In the genomic region with DNA sequence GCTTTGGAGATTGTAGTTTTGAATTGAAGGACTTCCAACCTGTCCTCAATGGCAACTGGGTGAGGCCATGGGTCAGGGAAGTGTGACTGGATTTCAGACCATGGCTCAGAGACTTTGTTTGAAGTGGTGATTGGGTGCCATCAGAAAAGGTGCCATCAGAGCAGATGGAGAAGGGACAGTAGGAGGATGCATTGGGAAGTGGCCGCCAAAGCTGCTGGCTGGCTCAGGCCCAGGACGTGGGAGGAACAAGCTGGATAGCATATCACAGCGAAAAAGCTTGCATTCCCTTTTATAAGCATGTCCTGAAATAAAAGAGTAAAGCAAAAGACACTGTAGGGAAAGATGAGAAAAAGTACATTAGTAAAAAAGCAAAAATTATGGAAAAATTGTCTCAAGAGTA, we compare ENCODE assay signal across 14 mouse cellular contexts. TPM values are rescaled to one million over a fixed set of nuclear protein-coding genes. Genes with fewer than 3 reads are reported as not detected.
DNase-seq lines count a peak whose midpoint lies in the region; ATAC-seq lines count a peak whose summit lies in the region.
"Had no signal": no experiment of that assay in that cellular context is flagged by ENCODE, and none has a peak within 500 bp of the region (broad histone marks: within the 10 kb centered on the region; RNA-seq: fewer than 3 reads in every experiment).

No protein-coding gene starts in this region.

- no peaks in the 10 kb centered on the region for H3K27me3 ChIP-seq in forebrain, embryonic 14.5 days (replicated peaks; ENCODE audit: control insufficient read depth, insufficient read depth, low read length)

- no peak overlapping the region for H3K27ac ChIP-seq in forebrain, embryonic 14.5 days (ENCODE audit: low read depth, low read length)

- H3K4me3 ChIP-seq in forebrain, embryonic 14.5 days (ENCODE audit: low read depth, low read length): no peak overlapping the region
- H3K4me3 ChIP-seq: myocyte had no signal

- H3K36me3 ChIP-seq in forebrain, embryonic 14.5 days (ENCODE audit: control insufficient read depth, insufficient read depth, low read length): no peaks in the 10 kb centered on the region

- H3K4me2 ChIP-seq in forebrain, embryonic 14.5 days (ENCODE audit: low read length): no peak overlapping the region

- DNase-seq in cerebellum, adult 8-10 months: peak; percentile 90
- peak; percentile 69 to 73 for DNase-seq in frontal cortex, postnatal 14 days (ENCODE audit: low spot score in 2 of 2)
- peak; percentile 82 for DNase-seq in left cerebral cortex, adult 11 months (ENCODE audit: low spot score)
- peak; percentile 88 for DNase-seq in right cerebral cortex, postnatal 14 days
- no peak for DNase-seq in forebrain, embryonic 14.5 days (ENCODE audit: low spot score)
- DNase-seq in retina, postnatal 1 day: no peak
- DNase-seq in spleen, postnatal 10 days (ENCODE audit: low spot score in 2 of 2): no peak
- DNase-seq: adrenal gland, adult 2 months; gastrocnemius, postnatal 10 days; kidney, postnatal 4 days had no signal

- no peaks in the 10 kb centered on the region for H3K4me1 ChIP-seq in forebrain, embryonic 14.5 days (ENCODE audit: control insufficient read depth, insufficient read depth, low read length)

- no peaks in the 10 kb centered on the region for H3K9me3 ChIP-seq in forebrain, embryonic 14.5 days (replicated peaks; ENCODE audit: control insufficient read depth, low read length)

- H3K9ac ChIP-seq in forebrain, embryonic 14.5 days (ENCODE audit: low read length): no peak overlapping the region

- ATAC-seq in forebrain, embryonic 14.5 days: no peak
- ATAC-seq: CD4-positive, CD25-positive, alpha-beta regulatory T cell, adult 4 months; inflammation-experienced regulatory T-cells, adult 6 months; Patski had no signal

- 83% methylated on average over 3 of the region's 3 CpGs for WGBS in forebrain, embryonic 14.5 days

RNA-seq across cellular contexts. Expression of a gene that starts 16.9 kb away (rescaled TPM):
- polyA plus RNA-seq in forebrain, embryonic 14.5 days (2014; fragmentation: Nextera tagmentation; extraction: Ambion mirVana): 33.7 and 42.6 TPM in 2 replicates

Comparison
In these comparisons a context has a peak if more than half of its experiments do, and no peak if none do; other contexts are left out.
1. DNase-seq: peak in cerebellum, adult 8-10 months (single experiment), frontal cortex, postnatal 14 days (2 of 2), left cerebral cortex, adult 11 months (single experiment) and right cerebral cortex, postnatal 14 days (single experiment); none in forebrain, embryonic 14.5 days (single experiment), retina, postnatal 1 day (single experiment) and spleen, postnatal 10 days (0 of 2).